Mouse (Mus musculus): ENCODE results near the gene Entpd3.

Gene Entpd3

DNA sequence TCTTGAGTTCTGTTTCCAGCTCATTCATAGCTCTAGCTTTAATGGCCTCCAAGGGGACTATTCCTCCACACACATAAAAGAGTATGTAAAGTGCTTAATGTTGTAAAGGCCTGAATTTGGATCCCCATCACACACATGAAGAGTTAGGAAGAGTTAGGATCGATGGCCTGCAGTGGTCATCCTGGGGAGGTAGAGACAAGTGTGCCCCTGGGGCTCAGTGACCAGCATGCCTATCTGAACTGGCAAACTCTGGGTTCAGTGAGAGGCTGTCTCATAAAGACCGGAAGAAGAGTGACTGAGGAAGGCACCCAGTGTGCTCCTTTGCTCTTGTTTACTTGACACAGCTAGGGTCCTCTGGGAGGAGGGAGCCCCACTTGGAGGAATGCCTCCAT lies 30.7 kb downstream of the Entpd3 start:
- Histone ChIP-seq H3K36me3 (ENCODE audit: insufficient read depth, low read length) (peaks cover 36% of the 10 kb centered on the region), H3K4me3 (replicated peaks; ENCODE audit: low read length) (peak overlapping the region; percentile 96), H3K9me3 (ENCODE audit: low read length) (no peaks in the 10 kb centered on the region), H3K27me3 (ENCODE audit: insufficient read depth, low read length) (peaks cover 4% of the 10 kb centered on the region; the same call in 1 of the 2 replicates), H3K4me1 (replicated peaks; ENCODE audit: low read depth, low read length) (peaks cover 42% of the 10 kb centered on the region)
- TF ChIP-seq POU5F1 (IDR thresholded peaks at IDR 0.05; ENCODE audit: borderline replicate concordance, low read length) = no peak

GRCm38 (mm10) chr9:120570741-120571592 lies 31.3 kb downstream of the Entpd3 start, which contains the start of gene Rpl14:
TSS of gene Rpl14 (plus strand) at chr9:120571444.
- peaks cover 4% of the 10 kb centered on the region; the same call in 1 of the 2 replicates for H3K27me3 ChIP-seq (ENCODE audit: insufficient read depth, low read length)
- H3K4me3 ChIP-seq (replicated peaks; ENCODE audit: low read length) = peak within 1 kb of the TSS; percentile 96
- no peaks in the 10 kb centered on the region for H3K9me3 ChIP-seq (ENCODE audit: low read length)
- peaks cover 48% of the 10 kb centered on the region for H3K4me1 ChIP-seq (replicated peaks; ENCODE audit: low read depth, low read length)
- H3K36me3 ChIP-seq (ENCODE audit: insufficient read depth, low read length) = peaks cover 42% of the 10 kb centered on the region
- TF ChIP-seq POU5F1 (IDR thresholded peaks at IDR 0.05; ENCODE audit: borderline replicate concordance, low read length) (no peak), CTCF (conservative IDR thresholded peaks at IDR 0.05; ENCODE audit: low read length) (no peak)

DNA sequence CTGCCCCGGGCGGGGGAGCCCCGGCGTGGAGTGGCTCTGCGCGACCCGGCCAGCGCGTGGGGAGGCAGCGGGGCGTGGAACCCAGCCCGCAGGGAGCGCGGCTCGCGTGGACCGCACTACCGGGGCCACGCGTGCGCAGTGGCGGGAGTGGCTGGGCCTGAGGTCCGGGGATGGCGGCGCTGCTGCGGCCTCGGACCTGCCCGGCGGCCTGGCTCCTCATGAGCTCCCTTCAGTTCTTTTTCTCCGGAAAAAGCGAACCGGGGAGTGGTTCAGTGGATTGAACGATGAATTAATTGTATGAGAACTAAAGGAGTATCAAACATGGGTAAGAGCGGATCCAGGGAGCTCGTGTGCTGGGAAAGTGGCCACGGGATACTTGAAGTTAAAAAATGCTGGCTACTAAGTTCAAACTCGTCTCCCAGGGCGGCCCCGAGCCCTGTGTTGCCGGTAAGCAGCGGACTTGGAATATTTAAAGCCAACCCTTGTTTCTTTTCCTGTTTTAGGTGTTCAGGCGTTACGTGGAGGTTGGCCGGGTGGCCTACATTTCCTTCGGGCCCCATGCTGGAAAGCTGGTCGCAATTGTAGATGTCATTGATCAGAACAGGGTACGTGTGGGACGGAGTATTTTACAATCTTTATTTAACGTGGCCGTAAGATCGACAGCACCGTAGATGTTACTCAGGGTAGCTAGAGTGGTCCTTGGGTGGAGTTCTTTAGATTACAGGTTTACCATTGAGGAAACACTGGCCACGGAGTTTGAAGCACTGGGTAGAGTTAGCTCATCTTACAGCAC lies 32.2 kb downstream of the Entpd3 start:
- Histone ChIP-seq H3K9me3 (ENCODE audit: low read length) (no peaks in the 10 kb centered on the region), H3K27me3 (ENCODE audit: insufficient read depth, low read length) (no peaks in the 10 kb centered on the region), H3K4me3 (replicated peaks; ENCODE audit: low read length) (peak overlapping the region; percentile 96), H3K36me3 (ENCODE audit: insufficient read depth, low read length) (peaks cover 49% of the 10 kb centered on the region), H3K4me1 (replicated peaks; ENCODE audit: low read depth, low read length) (peaks cover 56% of the 10 kb centered on the region)
- TF ChIP-seq CTCF (conservative IDR thresholded peaks at IDR 0.05; ENCODE audit: low read length) (no peak), POU5F1 (IDR thresholded peaks at IDR 0.05; ENCODE audit: borderline replicate concordance, low read length) (no peak), NANOG (IDR thresholded peaks at IDR 0.05; ENCODE audit: borderline replicate concordance, low read length) (no peak)

GRCm38 (mm10) chr9:120575748-120576661 lies 36.4 kb downstream of the Entpd3 start:
- Histone ChIP-seq H3K36me3 (ENCODE audit: insufficient read depth, low read length) (peaks cover 49% of the 10 kb centered on the region), H3K27me3 (ENCODE audit: insufficient read depth, low read length) (no peaks in the 10 kb centered on the region), H3K9me3 (ENCODE audit: low read length) (no peaks in the 10 kb centered on the region), H3K4me1 (replicated peaks; ENCODE audit: low read depth, low read length) (peaks cover 75% of the 10 kb centered on the region), H3K4me3 (replicated peaks; ENCODE audit: low read length) (peak overlapping the region; percentile 93)
- TF ChIP-seq POU5F1 (IDR thresholded peaks at IDR 0.05; ENCODE audit: borderline replicate concordance, low read length) (no peak), CTCF (conservative IDR thresholded peaks at IDR 0.05; ENCODE audit: low read length) (peak; percentile 51)

DNA sequence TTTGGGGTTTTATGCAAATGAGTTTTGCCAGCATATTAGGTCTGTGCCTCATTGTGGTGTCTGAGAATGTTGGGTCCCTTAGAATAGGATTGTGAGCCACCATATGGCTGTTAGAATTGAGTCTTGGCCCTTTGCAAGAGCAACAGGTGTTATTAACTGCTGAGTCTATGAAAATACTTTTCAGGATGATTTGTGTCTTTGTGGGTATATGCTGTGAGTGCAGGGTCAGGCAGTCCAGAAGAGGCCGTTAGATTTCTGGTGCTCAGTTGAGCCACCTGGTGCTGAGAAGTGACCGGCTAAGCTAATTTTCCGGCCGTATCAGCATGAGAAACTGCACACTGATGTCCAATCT lies 37.0 kb downstream of the Entpd3 start:
- Histone ChIP-seq H3K27me3 (ENCODE audit: insufficient read depth, low read length) (no peaks in the 10 kb centered on the region), H3K4me3 (replicated peaks; ENCODE audit: low read length) (peak overlapping the region; percentile 93), H3K4me1 (replicated peaks; ENCODE audit: low read depth, low read length) (peaks cover 80% of the 10 kb centered on the region), H3K36me3 (ENCODE audit: insufficient read depth, low read length) (peaks cover 49% of the 10 kb centered on the region), H3K9me3 (ENCODE audit: low read length) (no peaks in the 10 kb centered on the region)
- no peak for TF ChIP-seq NANOG (IDR thresholded peaks at IDR 0.05; ENCODE audit: borderline replicate concordance, low read length)
- TF ChIP-seq POU5F1 (IDR thresholded peaks at IDR 0.05; ENCODE audit: borderline replicate concordance, low read length) = no peak
- no peak for TF ChIP-seq CTCF (conservative IDR thresholded peaks at IDR 0.05; ENCODE audit: low read length)

GRCm38 (mm10) chr9:120577133-120577651 lies 37.6 kb downstream of the Entpd3 start:
- Histone ChIP-seq H3K27me3 (ENCODE audit: insufficient read depth, low read length) (no peaks in the 10 kb centered on the region), H3K9me3 (ENCODE audit: low read length) (no peaks in the 10 kb centered on the region), H3K36me3 (ENCODE audit: insufficient read depth, low read length) (peaks cover 45% of the 10 kb centered on the region), H3K4me3 (replicated peaks; ENCODE audit: low read length) (peak overlapping the region; percentile 93), H3K4me1 (replicated peaks; ENCODE audit: low read depth, low read length) (peaks cover 82% of the 10 kb centered on the region)
- no peak for TF ChIP-seq NANOG (IDR thresholded peaks at IDR 0.05; ENCODE audit: borderline replicate concordance, low read length)
- no peak for TF ChIP-seq POU5F1 (IDR thresholded peaks at IDR 0.05; ENCODE audit: borderline replicate concordance, low read length)
- TF ChIP-seq CTCF (conservative IDR thresholded peaks at IDR 0.05; ENCODE audit: low read length) = no peak

GRCm38 (mm10) chr9:120577706-120578405 lies 38.2 kb downstream of the Entpd3 start:
- peaks cover 88% of the 10 kb centered on the region for H3K4me1 ChIP-seq (replicated peaks; ENCODE audit: low read depth, low read length)
- peak overlapping the region; percentile 93 for H3K4me3 ChIP-seq (replicated peaks; ENCODE audit: low read length)
- H3K36me3 ChIP-seq (ENCODE audit: insufficient read depth, low read length) = peaks cover 38% of the 10 kb centered on the region
- TF ChIP-seq POU5F1 (IDR thresholded peaks at IDR 0.05; ENCODE audit: borderline replicate concordance, low read length) (no peak), NANOG (IDR thresholded peaks at IDR 0.05; ENCODE audit: borderline replicate concordance, low read length) (no peak), CTCF (conservative IDR thresholded peaks at IDR 0.05; ENCODE audit: low read length) (no peak)
- no peaks in the 10 kb centered on the region for H3K9me3 ChIP-seq (ENCODE audit: low read length)
- no peaks in the 10 kb centered on the region for H3K27me3 ChIP-seq (ENCODE audit: insufficient read depth, low read length)

Measured in E14TG2a.4 (cell line).